Comparison of ENCODE assay signal across 8 mouse cellular contexts in genomic region chr7:127912190-127912871, GRCm38 (mm10). TPM values are rescaled to one million over a fixed set of nuclear protein-coding genes. Genes with fewer than 3 reads are reported as not detected.
DNase-seq lines count a peak whose midpoint lies in the region; ATAC-seq and TF ChIP-seq lines count a peak whose summit lies in the region.

TSS of gene Kat8 (plus strand) at chr7:127912516.

- H3K4me3 ChIP-seq in lung, embryonic 14.5 days (ENCODE audit: low read depth, low read length): peak within 1 kb of the TSS; percentile 96
- H3K4me3 ChIP-seq in olfactory bulb, adult 2 months (ENCODE audit: insufficient read depth, low read depth, low read length): peak within 1 kb of the TSS; percentile 68

- peak; percentile 91 for DNase-seq in MN1 (ENCODE audit: low spot score)
- peak; percentile 84 for DNase-seq in cerebellum, adult 8-10 months
- DNase-seq in forelimb bud, embryonic 11.5 days (ENCODE audit: low read depth, low spot score): peak; percentile 92
- peak; percentile 88 for DNase-seq in heart, postnatal 4 days
- DNase-seq in layer of hippocampus, adult 8-10 months (ENCODE audit: low spot score in 2 of 2): peak; percentile 82 to 84
- DNase-seq in lung, embryonic 14.5 days: peak; percentile 97
- peak; percentile 65 to 72 for DNase-seq in thymus, adult 18-20 months

- no peaks in the 10 kb centered on the region for H3K9me3 ChIP-seq in lung, embryonic 14.5 days (ENCODE audit: low read depth, low read length)

- ATAC-seq in lung, embryonic 14.5 days (ENCODE audit: insufficient read depth): peak; percentile 97

- WGBS in lung, embryonic 14.5 days: under 1% methylated on average over 40 of the region's 40 CpGs
- under 1% methylated on average over 40 of the region's 40 CpGs for WGBS in olfactory bulb, adult 2 months

- H3K27me3 ChIP-seq in lung, embryonic 14.5 days (ENCODE audit: insufficient read depth, low read length): no peaks in the 10 kb centered on the region

- H3K4me1 ChIP-seq in lung, embryonic 14.5 days (ENCODE audit: insufficient read depth): no peaks in the 10 kb centered on the region
- no peaks in the 10 kb centered on the region; the same call in 1 of the 2 replicates for H3K4me1 ChIP-seq in olfactory bulb, adult 2 months (ENCODE audit: control insufficient read depth, insufficient read depth, low read length)

- peak within 1 kb of the TSS; percentile 82 for H3K4me2 ChIP-seq in lung, embryonic 14.5 days

- peak; percentile 72 for TF ChIP-seq POLR2A in olfactory bulb, adult 2 months (IDR thresholded peaks at IDR 0.05; ENCODE audit: insufficient read depth, low read depth, low read length)

- TF ChIP-seq CTCF in lung, embryonic 14.5 days (IDR thresholded peaks at IDR 0.05; ENCODE audit: low read depth): no peak
- TF ChIP-seq CTCF in olfactory bulb, adult 2 months (IDR thresholded peaks at IDR 0.05; ENCODE audit: insufficient read depth, low read depth, low read length): no peak

- H3K9ac ChIP-seq in lung, embryonic 14.5 days: peak within 1 kb of the TSS; percentile 84

- H3K27ac ChIP-seq in lung, embryonic 14.5 days (ENCODE audit: low read depth): peak within 1 kb of the TSS; percentile 85
- peak within 1 kb of the TSS; percentile 88 for H3K27ac ChIP-seq in olfactory bulb, adult 2 months (ENCODE audit: insufficient read depth, low read depth, low read length)

- peaks cover 48% of the 10 kb centered on the region for H3K36me3 ChIP-seq in lung, embryonic 14.5 days (ENCODE audit: insufficient read depth)

RNA-seq across cellular contexts. Expression of gene Kat8, which starts in this region (rescaled TPM):
- 10 to 100 TPM; 13.0 to 13.9 TPM for total RNA-seq in heart, postnatal 4 days (2021)
- total RNA-seq in layer of hippocampus, adult 8-10 months (2022): 10 to 100 TPM; 28.5 to 38.3 (median 34.5) TPM
- 39.5 and 42.8 TPM in 2 replicates for polyA plus RNA-seq in lung, embryonic 14.5 days (2014; fragmentation: Nextera tagmentation; extraction: Ambion mirVana)
- not detected in 2 replicates for polyA plus RNA-seq in olfactory bulb, adult 2 months (2012; ENCODE audit: insufficient read depth, insufficient read length, low replicate concordance, missing spikeins)

Comparison
In these comparisons a context has a peak if more than half of its experiments do, and no peak if none do; other contexts are left out.
1. Peak in every context shown above with its lines: DNase-seq, ATAC-seq, H3K4me3 ChIP-seq and H3K27ac ChIP-seq.
2. RNA of gene Kat8 (polyA plus RNA-seq): 39.5 to 42.8 TPM in lung, embryonic 14.5 days; not detected in olfactory bulb, adult 2 months; every median in the first group is over 10 times any median in the second.